Mouse (Mus musculus) ES-Bruce4 (cell line): Measurements from ENCODE around the gene Myg1. TPM values are rescaled to one million over a fixed set of nuclear protein-coding genes. Genes with fewer than 3 reads are reported as not detected.
"Not testable (repeated sequence)": the region's sequence is repeated elsewhere in the genome, so short reads cannot be mapped to it uniquely, and the experiment has no call there.

Experiments used
- H3K27ac ChIP-seq: 2 replicates; pipeline ENCODE4 v1.5.1; 2012; ENCODE audit warnings: low read length, inconsistent platforms; ENCODE audit not compliant: insufficient read depth
- H3K27me3 ChIP-seq: 2 replicates; pipeline ENCODE4 v1.6.1; 2012; ENCODE audit warnings: mild to moderate bottlenecking, low read length, inconsistent platforms; ENCODE audit not compliant: control insufficient read depth, poor library complexity, insufficient read depth, severe bottlenecking
- H3K36me3 ChIP-seq: 2 replicates; pipeline ENCODE4 v1.6.1; 2012; ENCODE audit warnings: inconsistent platforms, mild to moderate bottlenecking, low read length, moderate library complexity; ENCODE audit not compliant: control insufficient read depth, poor library complexity, insufficient read depth, severe bottlenecking
- H3K4me1 ChIP-seq: one replicate; pipeline ENCODE4 v1.8.1; 2011; ENCODE audit warnings: low read length; ENCODE audit not compliant: control insufficient read depth, insufficient read depth
- H3K4me3 ChIP-seq: 2 replicates; pipeline ENCODE4 v1.5.1; 2011; ENCODE audit warnings: low read depth, mild to moderate bottlenecking, low read length
- H3K9ac ChIP-seq: 2 replicates; pipeline ENCODE4 v1.6.1; 2012; ENCODE audit warnings: low read depth, mild to moderate bottlenecking, inconsistent platforms; ENCODE audit not compliant: poor library complexity, severe bottlenecking
- H3K9me3 ChIP-seq: replicated peaks from 2 replicates; pipeline ENCODE4 v1.6.1; 2012; ENCODE audit warnings: mild to moderate bottlenecking, low read length, inconsistent platforms; ENCODE audit not compliant: control insufficient read depth, poor library complexity, insufficient read depth, severe bottlenecking
- CTCF ChIP-seq: IDR thresholded peaks from one replicate; pipeline ENCODE4 v1.8.1; 2011; ENCODE audit warnings: low read depth, low read length
- EP300 ChIP-seq: IDR thresholded peaks from 2 replicates; pipeline ENCODE4 v1.6.1; 2011; ENCODE audit warnings: low read depth, low read length; ENCODE audit not compliant: insufficient read depth
- POLR2A ChIP-seq: IDR thresholded peaks from one replicate; pipeline ENCODE4 v1.8.1; 2011; ENCODE audit warnings: low read length; ENCODE audit not compliant: insufficient read depth
- polyA plus RNA-seq: library from polyadenylated mRNA; stranded (reverse); fragments of >200 nt; gene quantifications from 2 replicates; pipeline ENCODE4 v1.2.4, GENCODE M21; 2011; ENCODE audit warnings: low read depth; ENCODE audit not compliant: missing spikeins, insufficient read depth, insufficient read length

Gene Myg1
- polyA plus RNA-seq, 1 experiment, result 48.8 TPM

DNA sequence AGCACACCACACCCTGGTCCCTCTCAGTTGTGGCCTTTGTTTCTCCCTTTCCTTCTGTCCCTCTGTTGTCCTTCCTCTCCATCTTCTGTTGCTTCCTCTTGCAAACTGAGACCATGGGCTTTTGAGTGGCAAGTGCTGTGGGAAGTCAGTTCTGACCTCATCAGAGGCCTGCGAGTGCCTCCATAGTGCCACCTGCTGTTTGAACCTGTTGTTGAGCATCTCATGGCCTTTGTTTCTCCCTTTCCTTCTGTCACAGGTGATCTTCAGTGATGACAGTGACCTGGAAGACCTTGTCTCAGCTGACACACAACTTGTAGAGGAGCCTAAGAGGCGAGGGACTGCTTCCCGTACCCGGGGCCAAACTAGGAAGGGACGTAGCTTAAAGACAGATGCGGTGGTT, 15.2 kb upstream of the Myg1 start:
- H3K36me3 ChIP-seq, result peaks cover 72% of the 10 kb centered on the region
- no peak overlapping the region for H3K27ac ChIP-seq
- no peak overlapping the region for H3K4me3 ChIP-seq
- TF ChIP-seq POLR2A, result no peak
- peak; percentile 81 for TF ChIP-seq CTCF
- no peak overlapping the region for H3K9ac ChIP-seq
- no peaks in the 10 kb centered on the region for H3K27me3 ChIP-seq
- no peaks in the 10 kb centered on the region for H3K4me1 ChIP-seq
- H3K9me3 ChIP-seq, result no peaks in the 10 kb centered on the region

DNA sequence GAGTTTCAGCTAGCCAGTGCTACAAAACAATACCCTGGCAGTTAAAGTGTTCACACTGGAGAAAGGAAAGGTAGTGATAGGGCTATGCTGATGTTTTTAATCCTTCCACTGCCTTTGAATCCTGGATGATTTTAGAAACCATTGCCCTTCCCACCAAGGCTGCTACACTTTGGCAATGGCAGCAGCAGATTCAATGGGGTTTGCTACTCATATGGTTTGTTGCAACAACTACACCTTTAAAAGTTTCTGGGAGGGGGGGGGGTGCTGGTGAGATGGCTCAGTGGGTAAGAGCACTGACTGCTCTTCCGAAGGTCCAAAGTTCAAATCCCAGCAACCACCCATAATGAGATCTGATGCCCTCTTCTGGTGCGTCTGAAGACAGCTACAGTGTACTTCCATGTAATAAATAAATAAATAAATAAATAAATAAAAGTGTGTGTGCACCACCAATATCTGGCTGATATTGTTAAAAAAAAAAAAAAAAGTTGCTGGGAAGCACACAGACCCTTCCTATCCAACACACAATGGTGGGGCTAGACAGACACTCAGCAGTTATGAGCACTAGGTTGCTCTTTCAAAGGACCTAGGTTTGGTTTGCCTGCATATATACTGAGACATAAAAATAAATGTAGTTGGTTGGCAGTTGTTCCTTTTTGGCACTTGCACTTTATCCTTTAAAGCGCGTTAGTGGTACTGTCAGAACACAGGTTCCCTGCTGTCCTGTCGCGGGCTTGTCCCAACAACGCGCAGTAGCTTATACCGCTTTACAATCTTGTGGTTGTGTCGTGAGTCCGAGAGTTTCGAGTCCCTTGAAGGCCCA, 6.6 kb upstream of the Myg1 start:
- H3K27ac ChIP-seq, result peak overlapping the region; percentile 75; the same call in 1 of the 2 replicates
- H3K36me3 ChIP-seq, result peaks cover 34% of the 10 kb centered on the region
- no peaks in the 10 kb centered on the region for H3K4me1 ChIP-seq
- no peaks in the 10 kb centered on the region for H3K9me3 ChIP-seq
- 0 out of 2 replicates have a peak overlapping the region, but pooled peaks have one; percentile 4 for H3K9ac ChIP-seq
- H3K4me3 ChIP-seq, result peak overlapping the region; percentile 21
- no peak for TF ChIP-seq EP300
- TF ChIP-seq POLR2A, result no peak
- TF ChIP-seq CTCF, result no peak
- H3K27me3 ChIP-seq, result no peaks in the 10 kb centered on the region

DNA sequence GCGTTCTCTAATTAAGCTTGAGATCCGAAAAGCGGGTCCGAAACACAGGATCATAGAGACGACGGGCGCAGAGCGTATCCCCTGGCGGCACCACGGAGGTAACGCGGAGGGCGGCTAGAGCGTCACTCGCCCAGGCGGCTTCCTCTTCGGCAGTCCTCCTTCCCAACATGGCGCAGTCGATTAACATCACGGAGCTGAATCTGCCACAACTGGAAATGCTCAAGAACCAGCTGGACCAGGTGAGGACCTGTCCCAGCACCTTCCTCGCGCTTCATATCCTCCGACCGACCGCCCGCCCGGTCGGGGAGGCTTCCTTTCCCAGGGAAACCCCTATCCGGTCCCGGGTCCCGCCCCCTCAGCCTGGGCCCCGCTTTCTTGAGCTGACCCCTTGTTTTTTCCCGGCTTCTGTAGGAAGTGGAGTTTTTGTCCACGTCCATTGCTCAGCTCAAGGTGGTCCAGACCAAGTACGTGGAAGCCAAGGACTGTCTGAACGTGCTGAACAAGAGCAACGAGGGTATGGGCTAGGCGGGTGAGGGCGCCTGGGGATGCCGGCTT, 5.4 kb upstream of the Myg1 start, which contains the start of gene Pfdn5:
Gene Pfdn5, plus strand, starts transcription at position 95 of the 555 bp plus-strand sequence.
- Histone ChIP-seq H3K27me3 (no peaks in the 10 kb centered on the region), H3K4me1 (no peaks in the 10 kb centered on the region), H3K9ac (peak within 1 kb of the TSS; percentile 72), H3K36me3 (peaks cover 25% of the 10 kb centered on the region), H3K9me3 (no peaks in the 10 kb centered on the region), H3K27ac (peak within 1 kb of the TSS; percentile 75; the same call in 1 of the 2 replicates), H3K4me3 (peak within 1 kb of the TSS; percentile 99)
- TF ChIP-seq EP300 (0 out of 2 replicates have a peak, but pooled peaks have one; percentile 45), CTCF (no peak), POLR2A (no peak)

GRCm38 (mm10) chr15:102326892-102327291, 4.6 kb upstream of the Myg1 start:
- Histone ChIP-seq H3K27ac (no peak overlapping the region), H3K4me1 (no peaks in the 10 kb centered on the region), H3K27me3 (no peaks in the 10 kb centered on the region), H3K9me3 (no peaks in the 10 kb centered on the region), H3K9ac (peak overlapping the region; percentile 72), H3K4me3 (no peak overlapping the region; the same call in 1 of the 2 replicates), H3K36me3 (peaks cover 18% of the 10 kb centered on the region)
- TF ChIP-seq CTCF, result no peak
- TF ChIP-seq EP300, result no peak
- TF ChIP-seq POLR2A, result no peak

GRCm38 (mm10) chr15:102335254-102335653, 3.7 kb downstream of the Myg1 start:
- H3K4me1 ChIP-seq, result no peaks in the 10 kb centered on the region
- TF ChIP-seq POLR2A, result no peak
- no peak for TF ChIP-seq CTCF
- TF ChIP-seq EP300, result no peak
- peaks cover 36% of the 10 kb centered on the region for H3K36me3 ChIP-seq
- no peaks in the 10 kb centered on the region for H3K9me3 ChIP-seq
- H3K27ac ChIP-seq, result no peak overlapping the region
- no peak overlapping the region for H3K4me3 ChIP-seq
- no peak overlapping the region for H3K9ac ChIP-seq
- H3K27me3 ChIP-seq, result no peaks in the 10 kb centered on the region

GRCm38 (mm10) chr15:102335925-102336324, 4.4 kb downstream of the Myg1 start:
- H3K36me3 ChIP-seq, result peaks cover 39% of the 10 kb centered on the region
- not testable (repeated sequence) for H3K27me3 ChIP-seq, H3K4me3 ChIP-seq, H3K9me3 ChIP-seq, H3K27ac ChIP-seq, H3K4me1 ChIP-seq, H3K9ac ChIP-seq
